8 mouse cellular contexts compared by ENCODE assay signal in genomic region chr2:97466243-97466793, GRCm38 (mm10).
DNase-seq lines count a peak whose midpoint lies in the region; ATAC-seq lines count a peak whose summit lies in the region.

No protein-coding gene starts in this region.

- peak overlapping the region; percentile 79 for H3K4me2 ChIP-seq in hindbrain, embryonic 14.5 days (replicated peaks)

- WGBS in hindbrain, embryonic 14.5 days = under 1% methylated on average over 25 of the region's 25 CpGs

- H3K9ac ChIP-seq in hindbrain, embryonic 14.5 days = peak overlapping the region; percentile 77

- H3K27me3 ChIP-seq in hindbrain, embryonic 14.5 days (ENCODE audit: control insufficient read depth, insufficient read depth, low read length) = no peaks in the 10 kb centered on the region

- peak overlapping the region; percentile 59 for H3K4me3 ChIP-seq in hindbrain, embryonic 14.5 days (replicated peaks; ENCODE audit: low read length)

- H3K36me3 ChIP-seq in hindbrain, embryonic 14.5 days (replicated peaks; ENCODE audit: control insufficient read depth, insufficient read depth) = no peaks in the 10 kb centered on the region

- peaks cover 17% of the 10 kb centered on the region; the same call in 1 of the 2 replicates for H3K4me1 ChIP-seq in hindbrain, embryonic 14.5 days (replicated peaks; ENCODE audit: control insufficient read depth, insufficient read depth, low read length)

- DNase-seq in WW6 (ENCODE audit: low read depth, low spot score) = peak; percentile 46
- peak; percentile 96 for DNase-seq in cerebellum, postnatal 14 days
- peak; percentile 93 to 97 for DNase-seq in frontal cortex, postnatal 36 days (ENCODE audit: low spot score in 2 of 2)
- DNase-seq in hindbrain, embryonic 14.5 days (ENCODE audit: low spot score) = peak; percentile 96
- peak; percentile 91 for DNase-seq in layer of hippocampus, postnatal 36 days
- peak; percentile 62 for DNase-seq in lung, postnatal 14 days
- DNase-seq in right cerebral cortex, adult 18-20 months = peak; percentile 93

- ATAC-seq in hindbrain, embryonic 14.5 days (ENCODE audit: low FRiP score) = peak; percentile 91
- no peak for ATAC-seq in erythroblast, adult 5-6 weeks (replicated peaks; ENCODE audit: low FRiP score, poor library complexity, severe bottlenecking)

- H3K27ac ChIP-seq in hindbrain, embryonic 14.5 days = peak overlapping the region; percentile 95

- no peaks in the 10 kb centered on the region for H3K9me3 ChIP-seq in hindbrain, embryonic 14.5 days (ENCODE audit: control insufficient read depth, low read length)

Comparison
In these comparisons a context has a peak if more than half of its experiments do, and no peak if none do; other contexts are left out.
1. DNase-seq: peak in every context shown above with its lines; median percentile 96 in cerebellum, postnatal 14 days; 96 in hindbrain, embryonic 14.5 days; 95 in frontal cortex, postnatal 36 days; 93 in right cerebral cortex, adult 18-20 months; 91 in layer of hippocampus, postnatal 36 days; 62 in lung, postnatal 14 days; 46 in WW6.